Mouse (Mus musculus): ENCODE results near the gene Saysd1.

The Saysd1 gene

GRCm38 (mm10) chr14:20138484-20139355 lies at the start of gene Saysd1:
TSS of gene Saysd1 (minus strand) at chr14:20138534.
- DNase-seq = no peak

- no peak for DNase-seq
These were observed 47.1 kb upstream of the Saysd1 start for GRCm38 (mm10) chr14:20185426-20185825.

GRCm38 (mm10) chr14:20183701-20184100 lies 45.4 kb upstream of the Saysd1 start:
- DNase-seq = no peak

GRCm38 (mm10) chr14:20182596-20182995 lies 44.3 kb upstream of the Saysd1 start:
- no peak for DNase-seq

GRCm38 (mm10) chr14:20181466-20181921 lies 43.2 kb upstream of the Saysd1 start, which contains the start of gene Kcnk5:
TSS of gene Kcnk5 (minus strand) at chr14:20181809.
- DNase-seq = peak; percentile 70

- DNase-seq = no peak
These were observed 42.4 kb upstream of the Saysd1 start for GRCm38 (mm10) chr14:20180751-20181162.

- no peak for DNase-seq
These were observed 42.0 kb upstream of the Saysd1 start for GRCm38 (mm10) chr14:20180304-20180703.

GRCm38 (mm10) chr14:20179731-20180280 lies 41.5 kb upstream of the Saysd1 start:
- DNase-seq = no peak

GRCm38 (mm10) chr14:20179080-20179479 lies 40.7 kb upstream of the Saysd1 start:
- no peak for DNase-seq

GRCm38 (mm10) chr14:20178593-20178992 lies 40.3 kb upstream of the Saysd1 start:
- DNase-seq = no peak

- no peak for DNase-seq
These were observed 39.3 kb upstream of the Saysd1 start for GRCm38 (mm10) chr14:20177494-20178123.

GRCm38 (mm10) chr14:20175705-20176104 lies 37.4 kb upstream of the Saysd1 start:
- no peak for DNase-seq

- no peak for DNase-seq
These were observed 36.8 kb upstream of the Saysd1 start for GRCm38 (mm10) chr14:20175114-20175513.

GRCm38 (mm10) chr14:20174696-20175095 lies 36.4 kb upstream of the Saysd1 start:
- no peak for DNase-seq

- no peak for DNase-seq
These were observed 35.6 kb upstream of the Saysd1 start for GRCm38 (mm10) chr14:20173873-20174490.

GRCm38 (mm10) chr14:20172924-20173323 lies 34.6 kb upstream of the Saysd1 start:
- no peak for DNase-seq

- DNase-seq = no peak
These were observed 34.2 kb upstream of the Saysd1 start for GRCm38 (mm10) chr14:20172509-20172908.

- no peak for DNase-seq
These were observed 33.5 kb upstream of the Saysd1 start for GRCm38 (mm10) chr14:20171840-20172239.

- no peak for DNase-seq
These were observed 30.9 kb upstream of the Saysd1 start for GRCm38 (mm10) chr14:20169251-20169650.

- no peak for DNase-seq
These were observed 30.1 kb upstream of the Saysd1 start for GRCm38 (mm10) chr14:20168478-20168877.

GRCm38 (mm10) chr14:20168054-20168453 lies 29.7 kb upstream of the Saysd1 start:
- no peak for DNase-seq

GRCm38 (mm10) chr14:20165413-20165812 lies 27.1 kb upstream of the Saysd1 start:
- no peak for DNase-seq

GRCm38 (mm10) chr14:20164438-20164837 lies 26.1 kb upstream of the Saysd1 start:
- DNase-seq = no peak
